Mouse (Mus musculus) fat pad, adult 2 months (tissue): ENCODE results near the gene Far2.
"Not testable (repeated sequence)": the region's sequence is repeated elsewhere in the genome, so short reads cannot be mapped to it uniquely, and the experiment has no call there.

Experiments used
- DNase-seq: peaks from one replicate; pipeline ENCODE4 v3.0.0-alpha.2; 2011; ENCODE audit warnings: low read depth, low spot score; ENCODE audit errors: extremely low read depth

Far2 gene

DNA sequence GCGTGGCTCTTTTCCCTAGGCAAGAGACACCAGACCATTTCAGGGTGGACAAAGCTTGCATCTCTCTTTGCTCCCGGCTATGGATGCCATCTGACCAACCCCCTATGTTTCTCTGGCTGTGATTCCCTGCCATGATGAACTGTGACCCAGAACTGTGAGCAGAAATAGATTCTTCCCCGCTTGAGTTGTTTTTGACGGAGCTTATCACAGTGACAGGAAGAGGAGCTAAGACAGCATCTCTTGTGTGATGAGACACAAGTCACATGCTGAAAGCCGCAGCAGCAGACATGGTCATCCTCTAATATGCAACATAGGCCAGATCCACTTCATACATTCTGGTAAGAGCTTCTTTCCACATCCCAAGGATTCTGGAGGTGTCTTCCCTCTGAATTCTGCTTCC lies 69.3 kb downstream of the Far2 start:
- no peak for DNase-seq

DNA sequence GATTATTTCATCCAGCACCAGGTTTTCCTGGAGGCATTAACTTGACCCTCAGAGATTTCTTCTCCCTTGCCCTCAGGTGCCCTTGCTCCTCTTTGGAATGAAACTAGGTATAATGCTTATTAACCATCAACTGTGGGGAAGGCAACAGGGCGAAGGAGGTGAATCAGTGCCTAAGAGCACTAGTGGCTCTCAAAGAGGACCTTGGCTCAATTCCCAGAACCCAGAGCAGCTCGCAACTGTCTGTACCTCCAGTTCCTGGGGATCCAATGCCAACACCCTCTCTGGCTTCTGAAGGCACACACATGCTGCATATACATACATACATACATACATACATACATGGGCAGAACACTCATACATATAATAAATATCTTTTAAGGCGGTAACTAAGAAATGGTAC lies 69.8 kb downstream of the Far2 start:
- no peak for DNase-seq

DNA sequence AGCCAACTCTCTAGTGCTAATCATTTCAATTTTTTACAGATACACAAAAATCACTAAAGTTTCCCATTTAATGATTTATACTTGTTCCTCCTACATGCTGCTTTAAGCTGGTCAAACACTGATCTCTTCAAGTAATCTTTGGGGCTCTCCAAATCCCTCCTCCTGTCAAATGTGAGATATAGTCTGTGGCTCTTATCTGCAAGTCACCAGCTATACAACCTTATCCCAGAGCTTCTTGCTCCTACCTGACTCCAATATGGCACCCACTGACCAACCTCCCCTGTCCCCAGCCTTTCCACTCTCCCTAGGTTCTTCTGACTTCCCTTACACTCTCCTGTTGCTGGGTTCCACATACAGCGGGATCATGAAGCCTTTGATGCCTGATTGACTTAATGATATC lies 70.6 kb downstream of the Far2 start:
- DNase-seq: no peak

DNA sequence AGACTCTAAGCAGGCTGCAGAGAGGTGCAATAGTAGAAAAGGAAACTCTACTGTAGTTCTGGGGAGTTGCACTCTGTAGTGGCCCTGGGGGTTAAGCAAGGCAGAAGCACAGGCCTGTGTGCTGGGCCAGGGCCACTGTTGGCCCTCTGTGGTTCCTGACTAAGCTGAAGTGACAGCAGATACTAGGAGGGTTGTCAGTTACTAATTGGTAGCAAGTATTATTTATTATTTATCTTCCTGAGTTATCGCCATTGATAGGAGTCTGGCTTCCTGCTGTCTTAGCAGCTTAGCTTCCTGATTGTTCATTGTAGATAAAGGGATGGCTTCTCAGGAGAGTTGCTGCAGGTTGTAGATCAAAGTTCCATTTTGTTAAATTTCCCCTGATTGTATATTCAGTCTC lies 73.6 kb downstream of the Far2 start:
- DNase-seq: no peak

DNA sequence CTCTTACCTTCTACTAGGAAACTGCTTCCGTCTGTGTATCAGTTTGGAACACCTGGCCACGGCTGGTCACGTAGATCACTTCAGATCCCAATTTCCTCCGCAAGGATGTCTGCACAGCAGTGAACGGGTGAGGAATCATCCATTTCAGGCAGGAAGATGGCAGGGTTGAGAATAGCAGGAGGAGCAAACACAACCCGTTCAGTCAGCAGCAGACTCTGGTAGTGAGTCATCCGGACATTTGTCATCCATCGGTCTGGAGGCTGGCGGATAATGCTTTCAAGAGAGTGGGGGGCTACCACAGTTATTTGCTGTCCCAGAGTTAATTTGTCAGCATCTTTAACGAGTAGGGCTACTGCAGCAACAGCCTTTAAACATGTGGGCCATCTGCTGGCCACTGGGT lies 79.8 kb downstream of the Far2 start:
- DNase-seq: not testable (repeated sequence)

DNA sequence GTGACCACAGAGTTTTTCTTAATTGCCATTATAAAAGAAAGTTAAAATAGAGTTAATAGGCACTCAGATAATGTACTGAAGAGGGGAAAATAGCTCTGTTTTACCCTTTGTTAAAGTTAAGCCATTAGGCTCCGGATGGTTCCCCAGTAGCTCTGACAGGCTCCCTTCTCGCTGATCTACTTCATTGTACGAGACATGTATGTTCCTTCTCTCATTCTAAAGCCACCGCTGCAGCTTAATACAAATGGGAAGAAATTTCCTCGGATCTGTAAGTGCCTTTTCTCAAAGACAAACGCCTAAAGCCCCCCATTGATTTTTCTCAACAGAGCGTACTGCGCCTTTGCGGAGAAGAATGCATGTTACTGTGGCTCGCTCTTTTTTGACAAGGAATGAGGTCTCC lies 85.3 kb downstream of the Far2 start:
- DNase-seq: no peak

DNA sequence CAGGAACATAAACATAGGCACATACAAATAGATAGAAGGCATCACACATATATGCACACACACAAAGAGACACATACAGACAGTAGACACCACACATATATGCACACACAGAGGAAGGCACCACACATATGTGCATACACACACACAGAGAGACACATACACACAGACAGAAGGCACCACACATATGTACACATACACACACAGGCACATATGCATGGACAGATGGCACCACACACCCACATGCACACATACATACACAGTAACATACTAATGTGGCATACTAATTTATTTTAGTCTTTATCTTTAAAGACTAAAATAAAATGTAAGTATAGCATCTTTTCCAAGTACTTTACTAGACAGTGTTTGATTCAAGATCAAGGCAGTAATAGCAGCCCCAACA lies 86.5 kb downstream of the Far2 start:
- DNase-seq: no peak

DNA sequence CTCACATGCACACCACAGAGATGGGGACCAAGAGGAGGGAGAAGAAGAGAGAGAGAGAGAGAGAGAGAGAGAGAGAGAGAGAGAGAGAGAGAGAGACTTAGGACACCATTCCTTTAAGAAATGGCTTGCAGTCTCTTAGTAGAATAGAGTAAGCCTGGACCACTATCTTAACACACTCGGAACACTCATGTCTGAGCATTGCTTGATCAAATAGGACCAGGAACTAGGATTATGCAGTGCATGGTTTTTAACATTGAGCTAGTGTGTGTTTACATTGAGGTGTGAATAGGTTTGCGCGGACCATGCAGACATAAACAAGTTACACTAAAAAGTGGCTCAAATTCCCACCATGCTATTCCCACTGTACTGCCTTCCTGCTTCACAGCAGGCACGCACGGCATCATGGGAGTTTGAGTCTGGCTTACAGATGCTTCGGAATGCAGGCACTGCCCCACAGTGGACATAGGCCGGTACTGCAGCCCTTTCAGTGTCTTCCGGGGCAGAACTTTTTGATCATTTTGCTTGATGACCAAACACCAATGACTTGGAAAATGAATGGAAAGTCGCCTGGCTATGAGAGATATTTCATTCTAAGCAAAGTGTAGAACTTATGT lies 88.8 kb downstream of the Far2 start:
- no peak for DNase-seq

DNA sequence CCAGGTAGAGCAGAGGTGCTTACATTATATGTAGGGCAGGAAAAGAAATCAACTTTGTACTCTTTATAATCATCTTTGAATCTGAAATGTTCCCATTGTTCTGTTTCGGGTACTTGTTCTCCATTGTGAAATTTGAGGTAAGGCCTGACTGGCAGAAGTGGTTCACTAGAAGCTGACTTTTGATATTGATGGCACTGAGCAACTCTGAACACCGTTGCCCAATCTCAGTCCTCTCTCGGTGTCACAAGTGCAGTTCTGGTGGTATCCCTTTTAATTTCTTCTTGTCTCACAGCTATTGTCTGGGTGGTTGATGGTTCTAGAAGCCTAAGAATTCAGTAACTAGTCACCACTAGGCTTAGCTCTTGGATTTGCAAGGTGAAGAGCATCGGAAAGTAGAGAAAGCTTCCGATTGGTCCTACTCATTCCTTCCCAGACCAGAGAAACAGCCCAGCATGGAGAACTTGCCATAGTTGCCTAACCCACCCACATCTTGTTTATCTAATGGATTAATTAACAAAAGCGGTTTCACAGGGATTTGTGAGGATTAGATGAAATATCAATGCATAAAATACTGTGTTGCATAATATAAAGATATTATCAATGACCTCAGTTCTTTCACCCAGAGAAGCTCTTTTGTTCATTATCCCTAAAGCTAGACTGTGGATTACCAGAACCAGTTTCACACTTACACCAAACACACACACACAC lies 92.4 kb downstream of the Far2 start:
- peak; percentile 80 for DNase-seq

DNA sequence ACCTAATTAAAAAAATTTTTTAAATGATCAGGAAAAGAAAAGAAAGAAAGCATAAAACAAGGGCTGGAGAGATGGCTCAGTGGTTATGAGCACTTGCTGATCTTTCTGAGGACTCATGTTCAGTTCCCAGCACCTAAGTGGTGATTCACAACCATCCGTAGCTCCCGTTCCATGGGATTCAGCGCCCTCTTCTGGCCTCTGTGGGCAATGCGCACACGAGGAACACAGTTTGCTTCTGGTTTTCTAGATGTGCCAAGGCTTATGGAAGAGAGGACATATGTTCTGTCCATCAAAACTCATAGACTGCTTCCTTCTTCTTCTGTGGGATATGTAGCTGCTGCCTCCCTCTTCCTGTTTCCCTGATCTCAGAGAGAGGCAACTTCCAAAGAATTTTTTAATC lies 94.8 kb downstream of the Far2 start:
- no peak for DNase-seq

DNA sequence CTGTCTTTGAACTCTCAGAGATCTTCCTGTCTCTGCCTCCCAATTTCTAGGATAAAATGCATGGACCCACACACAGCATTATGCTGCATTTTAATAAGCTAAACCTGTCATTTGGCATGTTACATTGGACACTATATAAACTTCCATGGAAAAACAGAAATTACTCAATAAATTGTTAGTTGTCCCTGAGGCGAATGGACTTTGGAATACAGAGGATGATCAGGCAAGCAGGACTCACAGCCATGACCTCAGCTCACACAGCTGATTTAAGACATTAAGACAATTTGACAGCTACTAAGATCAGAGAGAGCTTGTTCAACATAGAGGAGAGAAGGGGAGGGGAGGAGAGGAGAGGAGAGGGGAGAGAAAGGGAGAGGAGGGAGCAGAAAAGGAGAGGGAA lies 95.4 kb downstream of the Far2 start:
- peak; percentile 4 for DNase-seq

DNA sequence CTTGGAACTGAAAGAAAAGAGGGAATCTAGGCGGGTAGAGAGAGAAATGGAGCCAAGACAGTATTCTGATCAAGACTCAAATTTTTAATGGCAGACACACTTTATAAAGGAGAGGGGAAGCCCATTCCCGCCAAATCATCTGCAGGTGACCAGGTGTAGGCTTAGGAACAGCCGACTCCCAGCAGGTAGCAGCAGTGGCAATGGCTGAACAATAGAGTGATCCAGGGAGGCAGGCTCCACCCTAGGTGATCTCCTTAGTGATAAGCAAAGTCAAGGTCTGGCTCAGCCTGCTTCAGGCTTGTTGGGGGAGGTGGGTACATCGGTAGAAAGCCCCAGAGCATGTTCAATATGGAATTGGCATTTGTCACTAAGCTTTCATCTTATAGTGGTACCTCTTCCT lies 105.2 kb downstream of the Far2 start:
- not testable (repeated sequence) for DNase-seq

DNA sequence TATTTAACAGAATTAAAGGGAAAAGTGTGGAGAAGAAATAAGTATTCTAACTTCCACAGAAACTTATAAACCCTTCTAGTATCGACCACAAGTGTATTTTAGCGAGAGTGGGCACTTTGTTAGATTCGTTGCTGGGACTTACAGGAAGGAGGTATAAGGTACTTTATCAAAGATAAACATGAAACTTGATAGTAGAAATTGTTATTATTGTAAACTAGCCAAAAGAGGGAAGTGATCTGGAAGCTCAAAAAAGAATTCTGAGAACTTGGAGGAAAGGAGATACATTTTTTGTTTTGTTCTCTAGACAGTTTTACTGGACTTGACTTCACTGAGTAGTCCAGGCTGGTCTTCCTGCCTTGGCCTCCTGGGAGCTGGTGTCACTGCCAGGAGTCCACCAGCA lies 125.8 kb downstream of the Far2 start:
- no peak for DNase-seq

DNA sequence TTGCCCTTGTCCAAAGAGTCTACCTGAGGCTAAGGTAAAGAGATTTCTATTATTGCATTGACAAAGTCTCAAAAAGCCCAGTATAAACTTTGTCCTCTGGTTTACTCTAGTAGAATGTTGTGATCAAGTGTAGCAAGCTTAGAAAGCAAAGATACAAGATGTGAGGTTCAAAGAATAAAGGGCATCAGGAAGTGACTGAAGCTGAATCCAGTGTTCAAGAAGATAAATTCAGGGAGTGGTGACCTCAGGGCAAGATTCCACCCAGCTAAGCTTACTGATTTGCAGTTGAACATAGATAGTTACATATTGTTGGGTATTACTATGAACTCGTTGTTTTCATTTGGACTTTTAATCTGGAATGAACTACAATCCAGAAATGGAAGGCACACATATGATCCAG lies 138.6 kb downstream of the Far2 start:
- no peak for DNase-seq

DNA sequence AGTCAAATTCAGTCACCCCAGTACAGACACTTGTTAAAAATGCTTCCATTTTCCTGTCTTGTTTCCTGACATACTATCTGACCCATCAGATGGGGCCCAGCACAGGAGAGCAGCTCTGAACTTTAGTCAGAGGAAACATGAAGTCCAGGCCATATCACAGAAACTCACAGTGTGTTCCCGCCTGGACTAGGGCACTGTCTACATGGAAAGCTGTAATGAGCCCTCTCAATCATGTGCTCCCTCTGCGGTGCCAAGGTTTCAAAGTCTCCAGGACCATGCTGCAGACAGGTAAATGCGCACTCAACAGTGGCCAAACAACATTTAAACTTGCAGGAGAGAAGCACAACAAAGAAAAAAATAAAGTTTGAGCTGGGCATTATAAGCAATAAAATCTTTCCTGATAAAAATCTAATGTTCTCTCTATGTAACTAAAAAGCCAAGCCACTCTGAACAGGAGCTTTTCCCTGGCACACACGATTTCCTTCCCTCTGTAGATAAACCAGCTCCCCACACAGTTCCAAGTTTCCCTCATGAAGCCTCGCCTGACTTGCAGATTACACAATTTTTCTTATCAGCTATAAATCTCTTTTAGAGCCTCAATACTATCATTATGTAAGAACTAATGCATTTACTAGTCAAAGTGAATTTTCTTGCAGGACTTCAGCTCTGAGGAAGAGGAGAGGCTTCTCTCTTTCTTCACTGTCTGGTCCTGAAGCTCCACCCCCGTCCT lies 147.1 kb downstream of the Far2 start:
- no peak for DNase-seq

DNA sequence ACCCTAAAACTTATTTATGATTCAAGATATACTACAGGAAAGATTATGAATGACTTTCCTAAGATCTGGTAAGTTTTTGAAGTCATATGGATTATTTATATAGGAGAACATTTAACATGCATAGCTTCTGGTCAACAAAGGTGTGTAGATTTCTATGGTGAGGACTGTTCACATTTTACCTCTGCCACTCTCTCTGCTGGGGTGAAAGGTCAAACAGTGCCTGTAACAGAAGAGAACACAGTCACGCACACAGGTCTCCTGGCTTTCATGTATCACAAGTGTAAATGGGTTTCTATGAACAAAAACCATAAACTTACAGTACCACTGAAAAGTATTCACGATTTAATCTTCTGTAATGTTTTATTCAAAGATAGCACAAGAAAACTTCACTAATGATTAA lies 152.1 kb downstream of the Far2 start:
- no peak for DNase-seq

DNA sequence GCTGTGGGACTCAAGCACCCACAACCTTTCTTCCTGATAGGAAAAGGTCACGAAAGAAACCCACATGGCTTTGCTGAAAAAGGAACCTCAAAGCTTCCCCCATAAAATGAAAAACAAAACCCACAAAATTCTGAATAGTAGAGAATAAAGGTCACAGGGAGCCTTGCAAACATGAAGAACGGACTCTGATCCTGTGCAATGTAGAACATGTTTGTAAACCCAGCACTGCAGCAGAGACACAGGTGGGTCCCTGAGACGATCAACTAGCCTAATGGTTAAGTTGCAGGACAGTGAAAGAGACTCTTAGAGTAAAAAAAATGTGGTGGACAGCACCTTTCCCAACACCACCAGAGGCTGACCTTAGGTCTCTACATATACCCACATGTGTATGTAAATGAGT lies 152.7 kb downstream of the Far2 start:
- DNase-seq: no peak

DNA sequence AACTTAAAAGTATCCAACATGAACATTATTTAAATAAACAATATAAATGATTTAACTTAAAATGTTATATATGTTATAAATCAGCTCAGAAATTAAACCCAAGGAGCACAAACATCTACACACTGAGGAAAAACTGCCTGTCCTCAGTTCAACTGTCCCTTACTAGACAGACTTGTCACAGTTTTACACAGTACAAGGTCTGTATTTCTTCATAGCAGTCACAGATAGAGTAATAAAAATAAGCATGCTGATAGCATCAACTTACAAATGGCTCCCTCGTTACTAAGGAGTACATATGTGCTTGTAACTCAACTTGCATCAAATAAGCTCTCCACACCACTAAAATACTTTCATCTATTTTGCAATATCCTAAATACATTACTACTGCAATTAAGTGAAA lies 158.1 kb downstream of the Far2 start:
- DNase-seq: no peak

DNA sequence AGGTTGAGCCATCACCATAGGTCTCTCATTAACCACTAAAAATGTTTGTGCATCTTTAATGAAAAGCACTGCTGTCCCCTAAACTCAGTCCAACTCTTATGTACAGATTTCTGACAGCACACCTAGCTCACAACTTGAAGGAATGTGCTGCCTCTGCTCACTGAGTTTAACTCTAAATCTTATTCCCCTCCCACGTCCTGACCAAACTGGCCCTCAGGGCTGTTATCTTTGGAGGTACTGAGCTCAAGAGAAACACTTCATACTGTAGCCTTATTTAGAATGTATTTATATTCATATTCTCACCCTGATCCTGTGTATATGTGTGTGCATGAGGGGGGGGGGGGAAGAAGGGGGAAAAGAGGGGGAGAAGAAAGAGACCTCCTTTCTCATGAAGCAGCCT lies 160.5 kb downstream of the Far2 start:
- peak; percentile 65 for DNase-seq

DNA sequence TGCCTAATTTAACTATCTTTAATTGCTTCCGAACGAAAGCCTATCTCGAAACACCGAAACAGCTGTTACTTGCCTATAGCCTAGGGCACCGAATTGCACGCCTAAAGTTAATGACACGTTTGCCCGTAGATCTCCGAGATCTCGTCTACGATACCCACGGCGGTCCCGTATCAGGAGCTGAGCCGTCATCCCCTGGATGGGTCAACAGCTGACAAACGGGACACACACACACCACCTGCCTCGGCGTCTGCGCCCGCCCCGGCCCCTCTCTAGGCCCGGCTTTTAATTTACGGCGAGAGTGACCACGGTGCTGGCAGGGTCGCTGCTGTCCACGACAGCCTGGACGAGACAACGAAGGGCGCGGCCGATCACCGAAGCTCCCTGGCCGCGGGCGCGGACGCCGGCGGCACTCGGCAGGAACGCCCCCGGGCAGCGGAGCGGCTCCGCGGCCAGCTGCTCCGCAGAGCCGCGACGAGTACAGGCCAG lies 164.4 kb downstream of the Far2 start:
- DNase-seq: no peak

DNA sequence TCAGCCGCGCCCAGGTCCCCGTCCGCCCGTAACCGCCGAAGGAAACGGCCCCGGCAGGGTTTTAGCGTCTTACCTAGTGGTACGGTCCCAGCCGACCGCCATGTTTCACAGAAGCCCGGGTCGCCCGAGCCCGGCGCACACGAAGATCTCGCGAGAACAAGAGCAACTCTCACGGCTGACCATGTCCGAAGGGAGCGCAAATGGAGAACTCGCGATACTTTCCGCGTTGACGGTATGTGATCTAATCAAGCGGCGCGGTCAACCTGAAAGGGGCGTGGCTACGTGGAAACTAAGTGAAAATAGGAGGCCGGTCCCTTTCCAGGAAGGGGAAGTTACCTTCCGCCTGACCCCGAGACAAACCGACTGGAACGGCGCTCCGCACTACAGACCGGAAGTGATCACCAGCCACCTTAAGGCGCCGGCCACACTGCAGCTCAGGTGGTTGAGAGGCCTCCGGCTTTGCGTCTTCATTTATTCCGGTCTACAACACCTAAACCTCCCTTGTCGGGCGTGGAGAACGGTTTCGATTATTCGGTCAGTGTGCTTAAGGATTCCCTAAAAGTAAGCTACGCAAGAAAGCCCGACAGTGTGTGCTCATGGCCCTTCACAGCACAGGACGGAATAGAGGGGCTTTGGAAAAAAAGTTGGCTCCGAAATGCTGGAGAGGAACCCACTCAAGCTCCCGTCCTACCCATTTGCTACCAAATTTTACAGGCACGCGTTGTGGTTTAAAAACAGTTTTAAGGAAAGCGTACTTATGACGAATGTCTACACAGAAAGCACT lies 165.0 kb downstream of the Far2 start, which contains the start of gene Ergic2:
Gene Ergic2 (minus strand): TSS at position 478 of the 784 bp plus-strand sequence.
- peak; percentile 94 for DNase-seq
